Mouse (Mus musculus) neural tube, postnatal 0 days (tissue): ENCODE measurements around the gene Tpr. TPM values are rescaled to one million over a fixed set of nuclear protein-coding genes. Genes with fewer than 3 reads are reported as not detected.

Source experiments
- polyA plus RNA-seq: library from polyadenylated mRNA; unstranded; fragments of >200 nt; fragmentation: Nextera tagmentation; extraction: Ambion mirVana; gene quantifications from 2 replicates; pipeline ENCODE4 v1.2.1, GENCODE M21; 2015

The Tpr gene
- 124 and 146 TPM in 2 replicates for polyA plus RNA-seq

GRCm38 (mm10) chr1:150392638-150393487, at the start of gene Tpr, which contains the start of gene Odr4:
Gene Tpr, plus strand, starts transcription at chr1:150392838.
Gene Odr4, minus strand, starts transcription at chr1:150393080.

GRCm38 (mm10) chr1:150466132-150466531, 73.5 kb downstream of the Tpr start, which contains the start of gene Prg4:
Gene Prg4, minus strand, starts transcription at chr1:150466165.

Other genes starting within 250 kb of the Tpr start
- gene Pdc, start 73.4 kb upstream of the Tpr start, polyA plus RNA-seq: not detected in 2 replicates
- 43.0 and 51.2 TPM in 2 replicates for gene Odr4, start 242 bp downstream of the Tpr start, polyA plus RNA-seq
- gene Prg4, start 73.3 kb downstream of the Tpr start, polyA plus RNA-seq: 1.5 and 5.5 TPM in 2 replicates